Mouse (Mus musculus) left cerebral cortex, adult 18-20 months (tissue): ENCODE measurements around the gene Uhrf1bp1l. TPM values are rescaled to one million over a fixed set of nuclear protein-coding genes. Genes with fewer than 3 reads are reported as not detected.

Experiments
- DNase-seq, 2 experiments: peaks; one replicate each; pipeline ENCODE4 v3.0.0; 2021 to 2022; ENCODE audit warnings: low spot score in 2 of 2, mixed read lengths in 1 of 2
- total RNA-seq, 2 experiments: library from RNA; stranded (reverse); gene quantifications; 2 replicates each; pipeline ENCODE4 v1.2.3; 2021

Gene Uhrf1bp1l
- total RNA-seq, 2 experiments from 2014 or later, result 77.1 to 81.1 TPM

GRCm38 (mm10) chr10:89833166-89833565 is 88.4 kb downstream of the Uhrf1bp1l start:
- no peak for DNase-seq

- DNase-seq, result no peak
Measured at GRCm38 (mm10) chr10:89837476-89837875, 92.7 kb downstream of the Uhrf1bp1l start.

GRCm38 (mm10) chr10:89838834-89839233 is 94.0 kb downstream of the Uhrf1bp1l start:
- no peak for DNase-seq

- no peak for DNase-seq
Measured at GRCm38 (mm10) chr10:89850951-89851350, 106.2 kb downstream of the Uhrf1bp1l start.

- DNase-seq, result peak in 1 of 2 experiments; percentile 9
Measured at GRCm38 (mm10) chr10:89855251-89855875, 110.6 kb downstream of the Uhrf1bp1l start.

GRCm38 (mm10) chr10:89856286-89856685 is 111.5 kb downstream of the Uhrf1bp1l start:
- peak; percentile 45 to 53 for DNase-seq

- DNase-seq, result no peak
Measured at GRCm38 (mm10) chr10:89868211-89868610, 123.4 kb downstream of the Uhrf1bp1l start.

- no peak for DNase-seq
Measured at GRCm38 (mm10) chr10:89868836-89869235, 124.0 kb downstream of the Uhrf1bp1l start.

Other genes starting within 250 kb of the Uhrf1bp1l start
- gene Nr1h4, start 211.4 kb upstream of the Uhrf1bp1l start, total RNA-seq, result under 1 TPM in 1 of 2 experiments, not detected in 1; 0.21 TPM
- 1 to 10 TPM; 2.3 to 2.8 TPM for gene Slc17a8, start 123.7 kb upstream of the Uhrf1bp1l start, total RNA-seq
- gene Scyl2, start 58.7 kb upstream of the Uhrf1bp1l start, total RNA-seq, result 10 to 100 TPM; 32.2 to 34.6 TPM
- 10 to 100 TPM; 19.4 to 21.0 TPM for gene Actr6, start 12.7 kb upstream of the Uhrf1bp1l start, total RNA-seq
- gene Anks1b, start 128.5 kb downstream of the Uhrf1bp1l start, total RNA-seq, result 100 to 1,000 TPM; 437 to 438 TPM